Mouse (Mus musculus) T-helper 1 cell (primary cell): Measurements from ENCODE around the gene Myo1b.
"Not testable (repeated sequence)": the region's sequence is repeated elsewhere in the genome, so short reads cannot be mapped to it uniquely, and the experiment has no call there.

ENCODE experiments used
- in situ Hi-C: fragments of 300-600 bp; cut with MboI, MseI; formaldehyde crosslinking; loops from one replicate; pipeline ENCODE4 v1.15.1; 2025; ENCODE audit warnings: high pct_unique_total_duplicates

Myo1b gene

DNA sequence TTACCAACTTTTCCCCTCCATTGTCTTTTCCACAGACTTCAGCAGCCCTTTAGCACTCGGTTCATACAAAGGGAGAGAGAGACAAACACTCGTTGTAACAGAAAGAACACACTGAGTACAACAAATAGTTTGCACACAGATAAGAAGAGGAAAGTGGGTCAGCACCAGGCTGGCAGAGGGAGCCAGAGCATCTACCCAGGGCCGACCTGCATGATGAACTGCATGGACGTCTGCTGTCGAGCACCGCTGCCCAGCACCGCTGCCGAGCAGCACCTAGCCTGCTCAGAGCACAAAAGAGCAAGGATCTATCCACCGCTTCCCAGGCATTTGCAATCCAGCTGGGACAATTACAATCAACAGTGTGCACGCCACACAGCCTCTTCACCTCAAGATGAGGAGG, 19.9 kb downstream of the Myo1b start:
- in situ Hi-C loops = no loop called here

GRCm38 (mm10) chr1:51894721-51895120, 21.1 kb downstream of the Myo1b start:
- in situ Hi-C loops = no loop called here

DNA sequence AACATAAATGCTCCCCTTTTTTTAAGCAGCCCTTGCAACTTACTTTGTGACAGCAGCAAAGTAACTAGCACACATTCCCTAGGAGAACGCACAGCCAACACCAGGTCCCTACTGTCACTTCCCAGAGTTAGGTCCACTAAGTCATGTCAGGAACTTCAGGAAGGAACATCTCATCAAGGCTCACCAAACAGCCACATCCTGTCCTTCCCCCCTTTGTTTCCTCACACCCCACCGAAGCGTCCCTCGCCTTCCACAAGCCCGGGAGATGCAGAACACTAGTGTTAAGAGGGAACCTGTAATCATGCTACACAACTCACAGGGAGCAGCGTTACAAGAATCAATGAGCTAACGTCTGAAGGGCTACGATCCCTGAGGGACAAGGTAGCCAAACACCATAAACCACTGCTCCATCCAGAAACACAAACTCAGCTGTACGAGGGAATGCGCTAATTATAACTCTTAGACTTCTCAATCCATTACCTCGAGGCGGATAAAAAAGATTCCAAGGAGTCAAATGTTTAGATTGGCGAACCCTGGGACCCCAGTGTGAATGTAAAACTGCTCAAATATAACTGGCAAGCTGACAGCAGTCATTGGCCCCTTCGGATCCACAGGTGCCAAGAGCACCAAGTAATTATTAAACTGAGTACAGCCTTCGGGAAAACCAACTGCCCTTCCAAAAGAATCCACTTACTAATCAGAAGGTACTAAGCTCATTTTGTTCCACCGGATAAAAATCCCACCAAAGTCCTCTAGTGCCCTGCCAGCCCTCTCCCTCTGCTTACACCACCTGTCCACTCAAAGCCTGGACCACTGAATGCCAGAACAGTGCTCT, 22.1 kb downstream of the Myo1b start:
- in situ Hi-C loops = no loop called here

DNA sequence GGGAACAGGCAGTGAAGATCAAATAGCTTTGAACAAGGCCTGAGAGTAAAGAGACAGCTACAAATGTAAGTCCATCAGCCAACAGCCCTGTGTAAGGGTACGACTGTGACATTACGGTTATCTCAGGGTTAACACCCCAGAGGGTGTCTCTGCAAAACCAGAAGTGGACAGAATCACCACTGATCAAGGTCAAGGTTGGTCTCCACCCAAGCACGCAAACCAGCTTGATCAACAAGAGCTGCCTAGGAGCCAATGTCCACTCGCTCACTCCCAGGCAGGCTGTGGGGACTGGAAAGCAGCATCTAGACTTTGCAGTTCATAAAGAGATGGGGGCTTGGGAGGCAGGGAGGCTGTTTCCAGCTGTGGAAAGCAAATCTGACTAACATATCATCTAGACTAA, 23.9 kb downstream of the Myo1b start:
- in situ Hi-C loops = no loop called here

DNA sequence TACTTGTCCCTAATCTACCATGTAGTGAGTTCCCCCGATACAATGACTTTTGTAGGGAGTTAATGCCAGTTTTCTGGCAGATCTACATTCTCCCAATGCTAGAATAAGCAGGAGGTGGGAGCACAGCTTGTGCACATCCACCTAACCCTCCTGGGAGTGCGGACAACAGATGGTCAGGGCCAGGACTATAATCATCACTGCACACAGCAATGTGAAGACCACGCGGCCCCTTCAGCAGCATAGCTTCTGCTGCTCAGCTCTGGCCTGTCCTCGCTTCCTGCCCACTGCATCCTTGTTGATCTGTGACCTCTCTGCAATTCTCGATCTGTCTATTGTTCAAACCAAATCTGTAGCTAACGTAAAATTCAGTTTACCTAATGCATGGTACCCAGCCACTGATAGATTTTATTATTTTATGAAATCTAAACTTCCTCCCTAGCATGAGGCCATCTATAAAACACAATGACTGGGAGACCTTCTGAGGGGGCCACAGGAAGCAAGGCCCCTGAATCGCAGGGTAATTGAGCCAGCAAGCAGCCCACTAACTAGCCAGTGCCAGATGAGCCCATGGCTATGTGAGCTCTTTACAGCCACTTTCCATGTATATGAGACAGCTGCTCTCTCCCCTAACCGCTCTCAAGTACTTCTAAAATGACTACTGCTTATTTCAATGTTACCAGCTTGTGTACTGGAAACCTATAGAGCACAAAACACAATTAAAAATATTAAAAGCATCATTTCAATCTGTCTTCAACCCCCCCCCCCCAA, 27.6 kb downstream of the Myo1b start:
- in situ Hi-C loops = no loop called here

DNA sequence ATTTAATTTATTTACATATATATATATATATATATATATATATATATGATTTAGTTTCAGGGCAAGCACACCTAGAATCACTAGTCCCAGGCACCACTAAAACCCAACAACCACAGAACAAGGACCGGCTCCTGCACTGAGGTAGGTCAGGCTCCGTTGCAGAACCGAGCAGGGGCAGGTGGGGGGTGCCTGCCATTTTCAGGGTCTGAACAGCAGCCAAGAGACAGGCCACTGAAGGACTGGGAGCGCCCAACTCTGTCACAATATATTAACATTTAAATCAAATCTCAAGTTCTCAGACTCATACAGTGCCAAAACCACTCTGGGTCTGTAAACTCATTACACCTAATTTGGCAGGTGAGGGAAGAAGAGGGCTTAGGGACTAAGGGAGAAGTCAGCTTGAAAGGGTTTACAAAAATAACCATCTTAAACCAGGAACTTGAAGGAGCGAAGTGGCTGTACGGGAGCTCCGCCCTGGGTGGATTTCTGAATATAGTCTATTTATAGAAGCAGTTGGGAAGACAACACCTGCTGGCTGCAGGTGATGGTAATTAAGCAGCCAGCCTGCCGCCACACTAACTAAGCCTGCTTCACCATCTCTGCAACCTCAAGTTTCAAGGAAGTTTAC, 30.4 kb downstream of the Myo1b start:
- in situ Hi-C loops = no loop called here

GRCm38 (mm10) chr1:51883211-51883610, 32.7 kb downstream of the Myo1b start:
- in situ Hi-C loops = no loop called here

- in situ Hi-C loops = no loop called here
Measured at GRCm38 (mm10) chr1:51882752-51883151, 33.1 kb downstream of the Myo1b start.

GRCm38 (mm10) chr1:51879927-51880814, 35.7 kb downstream of the Myo1b start:
- in situ Hi-C loops = no loop called here

- in situ Hi-C loops = no loop called here
Measured at GRCm38 (mm10) chr1:51879333-51879770, 36.5 kb downstream of the Myo1b start.

DNA sequence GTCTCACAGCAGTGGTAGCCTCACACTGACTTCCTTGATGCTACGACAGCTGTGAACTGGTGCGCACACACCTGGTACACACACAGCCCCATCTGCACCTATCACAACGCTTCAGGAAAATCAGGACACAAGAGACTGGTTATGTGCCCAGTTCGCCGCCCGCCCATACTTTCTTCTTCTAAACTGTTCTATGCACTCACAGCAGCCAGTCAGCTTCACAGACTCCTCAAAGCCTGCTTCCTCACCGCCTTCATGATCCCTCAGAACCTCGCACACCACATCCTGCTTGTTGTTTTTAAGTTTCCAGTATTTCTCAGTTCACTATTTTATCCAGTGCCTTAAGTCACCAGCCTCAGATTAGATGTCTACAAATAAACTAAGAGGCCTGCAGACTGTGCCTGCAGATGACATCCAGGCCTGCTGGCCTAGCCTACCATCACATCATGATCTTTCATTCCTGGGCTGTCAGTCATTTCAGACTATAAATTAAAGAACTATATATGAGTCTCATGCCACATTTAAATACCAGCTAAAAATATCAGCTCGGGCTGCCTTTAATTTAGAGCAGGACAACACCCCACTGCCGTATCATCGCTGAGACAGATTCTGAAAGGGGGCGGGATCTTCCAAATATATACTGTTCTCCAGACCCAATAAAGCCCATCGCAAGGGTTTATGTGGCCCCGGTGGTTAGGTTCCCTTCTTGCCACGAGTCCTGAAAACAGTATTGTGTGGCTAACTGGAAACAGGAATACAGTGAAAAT, 40.2 kb downstream of the Myo1b start:
- in situ Hi-C loops = no loop called here

DNA sequence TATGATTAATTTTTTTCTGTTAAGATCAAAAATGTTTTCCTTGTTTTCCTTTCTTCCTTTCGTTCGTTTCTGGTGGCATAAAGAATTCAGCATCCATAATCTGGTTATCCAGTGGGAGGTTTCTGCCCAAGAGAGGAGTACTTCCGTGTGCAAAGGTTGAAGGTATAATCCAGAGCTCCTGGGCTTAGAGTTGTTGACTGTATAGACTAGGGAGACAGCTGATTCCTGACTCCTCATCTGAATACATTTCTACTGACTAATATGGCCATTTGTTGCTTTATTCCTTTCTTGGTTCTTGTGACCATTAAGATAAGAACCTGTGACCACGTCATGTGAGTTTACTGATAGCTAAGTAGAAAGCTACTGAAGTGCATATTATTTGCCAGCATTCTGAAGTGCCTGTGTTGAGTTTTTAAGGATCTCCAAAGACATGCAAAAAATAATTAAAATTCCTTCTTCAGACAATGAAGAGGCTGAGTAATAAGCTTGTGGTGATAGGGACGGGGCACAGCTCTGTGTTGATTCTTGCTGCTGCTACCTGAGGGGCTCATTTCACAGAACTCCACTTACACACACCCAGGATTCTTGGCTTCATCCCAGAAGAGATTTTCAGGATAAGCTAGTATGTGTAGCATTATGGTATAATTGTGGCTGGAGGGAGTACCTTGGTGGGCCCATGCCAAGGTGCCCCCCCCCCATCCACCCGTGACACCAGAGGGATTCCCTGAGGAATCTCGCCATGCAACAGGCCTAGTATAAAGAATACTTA, 43.2 kb downstream of the Myo1b start:
- in situ Hi-C loops = no loop called here

- in situ Hi-C loops = not testable (repeated sequence)
Measured at GRCm38 (mm10) chr1:51871234-51871633, 44.6 kb downstream of the Myo1b start.

GRCm38 (mm10) chr1:51862828-51863421, 52.9 kb downstream of the Myo1b start:
- in situ Hi-C loops = no loop called here

- in situ Hi-C loops = no loop called here
Measured at GRCm38 (mm10) chr1:51860837-51861236, 55.0 kb downstream of the Myo1b start.

- in situ Hi-C loops = no loop called here
Measured at GRCm38 (mm10) chr1:51856946-51857345, 58.9 kb downstream of the Myo1b start.

GRCm38 (mm10) chr1:51856245-51856915, 59.5 kb downstream of the Myo1b start:
- in situ Hi-C loops = no loop called here

DNA sequence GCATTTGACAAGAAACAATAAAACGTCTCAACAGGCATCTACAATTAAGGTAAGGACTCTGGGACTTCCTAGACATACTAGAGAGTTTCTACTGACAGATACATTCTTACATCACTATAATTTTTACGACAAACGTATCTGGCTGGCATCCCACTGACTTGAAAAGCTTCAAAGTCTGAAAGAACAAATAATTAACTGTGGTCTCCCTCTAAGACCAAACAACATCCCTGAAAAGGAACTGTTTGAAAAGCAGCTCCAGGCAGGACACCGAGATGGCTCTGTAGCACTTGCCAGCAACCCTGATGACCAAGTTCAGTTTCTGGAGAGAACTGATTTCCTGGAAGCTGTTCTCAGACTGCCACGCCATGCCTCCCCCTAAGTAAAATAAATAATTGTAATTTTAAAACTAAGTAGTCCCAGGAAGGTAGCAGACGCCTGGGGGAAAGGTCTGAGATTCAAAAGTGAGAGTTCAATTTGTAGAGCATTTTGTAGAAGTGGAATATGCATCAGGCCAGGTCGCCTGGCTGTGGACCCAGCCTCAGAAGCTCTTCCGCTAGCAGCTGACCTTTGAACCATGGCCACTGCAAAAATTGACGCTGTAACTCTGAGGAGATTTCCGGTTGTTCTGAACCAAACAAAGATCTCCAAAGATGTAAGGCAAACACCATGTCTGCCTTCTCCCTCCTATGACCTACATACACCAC, 60.2 kb downstream of the Myo1b start:
- in situ Hi-C loops = no loop called here
